ENCODE assay signal across 8 mouse cellular contexts in the genomic region with DNA sequence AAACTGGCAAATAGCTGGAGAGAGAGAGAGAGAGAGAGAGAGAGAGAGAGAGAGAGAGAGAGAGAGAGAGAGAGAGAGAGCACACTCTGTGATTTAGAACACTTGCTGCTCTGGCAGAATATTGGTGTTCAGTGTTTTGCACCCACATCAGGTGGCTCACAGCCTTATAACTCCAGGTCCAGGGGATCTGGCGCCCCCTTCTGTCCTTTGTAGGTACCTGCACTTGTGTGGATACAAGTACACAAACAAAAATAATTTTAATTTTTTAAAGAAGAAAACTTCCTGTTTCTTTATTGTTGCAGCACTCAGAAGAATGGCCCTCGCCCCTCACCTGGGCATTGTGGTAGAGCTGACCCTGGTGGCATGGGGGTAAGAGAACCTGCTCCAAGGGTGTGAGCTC. TPM values are rescaled to one million over a fixed set of nuclear protein-coding genes. Genes with fewer than 3 reads are reported as not detected.
DNase-seq lines count a peak whose midpoint lies in the region; ATAC-seq and TF ChIP-seq lines count a peak whose summit lies in the region.

No protein-coding gene starts in this region.

- no peaks in the 10 kb centered on the region for H3K36me3 ChIP-seq in midbrain, postnatal 0 days (ENCODE audit: insufficient read depth, low read length)
- no peaks in the 10 kb centered on the region for H3K36me3 ChIP-seq in midbrain, embryonic 13.5 days
- no peaks in the 10 kb centered on the region for H3K36me3 ChIP-seq in thymus, adult 2 months (ENCODE audit: control insufficient read depth, insufficient read depth, low read length)

- no peak overlapping the region for H3K27ac ChIP-seq in midbrain, postnatal 0 days (ENCODE audit: low read depth, low read length)
- no peak overlapping the region for H3K27ac ChIP-seq in midbrain, embryonic 13.5 days
- H3K27ac ChIP-seq in thymus, adult 2 months (ENCODE audit: control insufficient read depth, insufficient read depth, low read length): no peak overlapping the region

- ATAC-seq in midbrain, postnatal 0 days (ENCODE audit: low FRiP score): no peak
- ATAC-seq in midbrain, embryonic 13.5 days: no peak

- no peak overlapping the region for H3K4me2 ChIP-seq in midbrain, postnatal 0 days (ENCODE audit: low read depth, low read length, poor library complexity, severe bottlenecking)
- H3K4me2 ChIP-seq in midbrain, embryonic 13.5 days (replicated peaks): no peak overlapping the region

- TF ChIP-seq CTCF in midbrain, postnatal 0 days (IDR thresholded peaks at IDR 0.05): peak; percentile 61
- TF ChIP-seq CTCF in thymus, adult 2 months (IDR thresholded peaks at IDR 0.05; ENCODE audit: borderline replicate concordance, control insufficient read depth, extremely low read depth, insufficient read depth, low read length, poor library complexity): no peak

- peak; percentile 46 for DNase-seq in cerebellum, adult 9-10 months
- DNase-seq in cerebellum, adult 8-10 months: no peak
- peak; percentile 30 for DNase-seq in midbrain, postnatal 0 days (ENCODE audit: low spot score)
- peak; percentile 38 to 67 for DNase-seq in cerebellum, postnatal 25 days
- DNase-seq in lung, adult 18-20 months: peak; percentile 32 to 47
- DNase-seq in thymus, adult 2 months: peak; percentile 68
- no peak for DNase-seq in urinary bladder, adult 18-20 months (ENCODE audit: low spot score in 2 of 2)

- no peak overlapping the region for H3K9ac ChIP-seq in midbrain, postnatal 0 days (replicated peaks; ENCODE audit: low read length, poor library complexity, severe bottlenecking)
- no peak overlapping the region for H3K9ac ChIP-seq in midbrain, embryonic 13.5 days (replicated peaks)

- no peaks in the 10 kb centered on the region for H3K4me1 ChIP-seq in midbrain, postnatal 0 days (ENCODE audit: insufficient read depth, low read length)
- H3K4me1 ChIP-seq in midbrain, embryonic 13.5 days (replicated peaks): 0 out of 2 replicates have a peak, but pooled peaks cover 3% of the 10 kb centered on the region
- peaks cover 10% of the 10 kb centered on the region for H3K4me1 ChIP-seq in thymus, adult 2 months (replicated peaks; ENCODE audit: control insufficient read depth, insufficient read depth, low read length)

- no peak overlapping the region for H3K4me3 ChIP-seq in midbrain, postnatal 0 days (ENCODE audit: low read depth, low read length)
- no peak overlapping the region for H3K4me3 ChIP-seq in midbrain, embryonic 13.5 days (replicated peaks)
- H3K4me3 ChIP-seq in thymus, adult 2 months (ENCODE audit: control insufficient read depth, insufficient read depth, low read length): no peak overlapping the region

- WGBS in midbrain, postnatal 0 days: 21% methylated on average over 2 of the region's 2 CpGs
- WGBS in midbrain, embryonic 13.5 days: 21% methylated on average over 2 of the region's 2 CpGs
- WGBS in thymus, adult 2 months: 13% methylated on average over 2 of the region's 2 CpGs

- no peaks in the 10 kb centered on the region for H3K27me3 ChIP-seq in midbrain, postnatal 0 days (ENCODE audit: insufficient read depth, low read length)
- H3K27me3 ChIP-seq in midbrain, embryonic 13.5 days: no peaks in the 10 kb centered on the region
- H3K27me3 ChIP-seq in thymus, adult 2 months (ENCODE audit: control insufficient read depth, insufficient read depth, low read length): no peaks in the 10 kb centered on the region

- no peaks in the 10 kb centered on the region for H3K9me3 ChIP-seq in midbrain, postnatal 0 days (ENCODE audit: low read length)
- no peaks in the 10 kb centered on the region for H3K9me3 ChIP-seq in midbrain, embryonic 13.5 days

- TF ChIP-seq POLR2A in thymus, adult 2 months (IDR thresholded peaks at IDR 0.05; ENCODE audit: control insufficient read depth, extremely low read depth, insufficient read depth, low read length, poor library complexity): no peak

RNA-seq across cellular contexts. Expression of a gene that starts 16.5 kb away (rescaled TPM):
- 253 and 270 TPM in 2 replicates for total RNA-seq in midbrain, postnatal 0 days (2014; rRNA removed)
- 160 and 177 TPM in 2 replicates for polyA plus RNA-seq in midbrain, postnatal 0 days (2015; fragmentation: Nextera tagmentation; extraction: Ambion mirVana)
- polyA plus RNA-seq in midbrain, embryonic 13.5 days (2015; fragmentation: Nextera tagmentation; extraction: Ambion mirVana): 213 and 241 TPM in 2 replicates
- 681 and 790 TPM in 2 replicates for polyA plus RNA-seq in thymus, adult 2 months (2012; rRNA removed)

RNA-seq across cellular contexts. Expression of a gene that starts 45.4 kb away (rescaled TPM):
- 45.0 and 57.5 TPM in 2 replicates for total RNA-seq in midbrain, postnatal 0 days (2014; rRNA removed)
- 32.3 and 35.8 TPM in 2 replicates for polyA plus RNA-seq in midbrain, postnatal 0 days (2015; fragmentation: Nextera tagmentation; extraction: Ambion mirVana)
- polyA plus RNA-seq in midbrain, embryonic 13.5 days (2015; fragmentation: Nextera tagmentation; extraction: Ambion mirVana): 1.2 and 2.7 TPM in 2 replicates
- 18.7 and 21.2 TPM in 2 replicates for polyA plus RNA-seq in thymus, adult 2 months (2012; rRNA removed)

RNA-seq across cellular contexts. Expression of a gene that starts 57.1 kb away (rescaled TPM):
- 0.49 and 2.6 TPM in 2 replicates for total RNA-seq in midbrain, postnatal 0 days (2014; rRNA removed)
- 0.62 TPM in 1 of 2 replicates, not detected in the other for polyA plus RNA-seq in midbrain, postnatal 0 days (2015; fragmentation: Nextera tagmentation; extraction: Ambion mirVana)
- 0.18 and 0.59 TPM in 2 replicates for polyA plus RNA-seq in midbrain, embryonic 13.5 days (2015; fragmentation: Nextera tagmentation; extraction: Ambion mirVana)
- polyA plus RNA-seq in thymus, adult 2 months (2012; rRNA removed): 7.0 and 8.2 TPM in 2 replicates

Comparison
In these comparisons a context has a peak if more than half of its experiments do, and no peak if none do; other contexts are left out.
1. DNase-seq: peak in cerebellum, adult 9-10 months (single experiment), midbrain, postnatal 0 days (single experiment), cerebellum, postnatal 25 days (2 of 2), lung, adult 18-20 months (2 of 2) and thymus, adult 2 months (single experiment); none in cerebellum, adult 8-10 months (single experiment) and urinary bladder, adult 18-20 months (0 of 2).